Mouse (Mus musculus) C2C12 (cell line): ENCODE results near the gene Atraid. TPM values are rescaled to one million over a fixed set of nuclear protein-coding genes. Genes with fewer than 3 reads are reported as not detected.
A peak's percentile ranks its signal among the peaks of the same experiment; 100 is the strongest.
"Not testable (repeated sequence)": the region's sequence is repeated elsewhere in the genome, so short reads cannot be mapped to it uniquely, and the experiment has no call there.

ENCODE experiments used
- H3K27me3 ChIP-seq: one replicate; pipeline ENCODE4 v1.6.1; 2011; ENCODE audit not compliant: control insufficient read depth, insufficient read depth, insufficient read length
- H3K36me3 ChIP-seq: one replicate; pipeline ENCODE4 v1.6.1; 2011; ENCODE audit not compliant: control insufficient read depth, insufficient read depth
- H3K4me3 ChIP-seq: one replicate; pipeline ENCODE4 v1.5.1; 2011; ENCODE audit warnings: mild to moderate bottlenecking, control low read depth; ENCODE audit not compliant: poor library complexity, insufficient read depth, severe bottlenecking
- H3K79me2 ChIP-seq: one replicate; pipeline ENCODE4 v1.6.1; 2011; ENCODE audit not compliant: control insufficient read depth, insufficient read depth
- H3K79me3 ChIP-seq: one replicate; pipeline ENCODE4 v1.6.1; 2011; ENCODE audit warnings: low read depth, control low read depth
- H3ac ChIP-seq: one replicate; pipeline ENCODE3; 2011; ENCODE audit warnings: low read depth; ENCODE audit not compliant: control insufficient read depth, insufficient read length
- CEBPB ChIP-seq: IDR thresholded peaks from one replicate; pipeline ENCODE4 v1.6.1; 2011; ENCODE audit warnings: low read depth, mild to moderate bottlenecking, control low read depth, moderate library complexity
- CTCF ChIP-seq: IDR thresholded peaks from one replicate; pipeline ENCODE4 v1.5.1; 2011; ENCODE audit not compliant: control insufficient read depth, insufficient read depth, insufficient read length
- FOSL1 ChIP-seq: IDR thresholded peaks from one replicate; pipeline ENCODE4 v1.8.0; 2011; ENCODE audit warnings: mild to moderate bottlenecking, low read length; ENCODE audit not compliant: poor library complexity, insufficient read depth, severe bottlenecking
- MAX ChIP-seq: IDR thresholded peaks from one replicate; pipeline ENCODE4 v1.6.1; 2011; ENCODE audit warnings: mild to moderate bottlenecking, control low read depth
- MYOD1 ChIP-seq: IDR thresholded peaks from one replicate; pipeline ENCODE4 v1.6.1; 2011; ENCODE audit warnings: low read depth; ENCODE audit not compliant: control insufficient read depth, insufficient read length
- MYOG ChIP-seq: IDR thresholded peaks from one replicate; pipeline ENCODE4 v1.6.1; 2011; ENCODE audit not compliant: control insufficient read depth, insufficient read length; ENCODE audit errors: extremely low read depth
- USF1 ChIP-seq: IDR thresholded peaks from one replicate; pipeline ENCODE4 v1.6.1; 2011; ENCODE audit warnings: low read depth, mild to moderate bottlenecking, control low read depth, moderate library complexity
- polyA plus RNA-seq: library from polyadenylated mRNA; unstranded; fragments of >200 nt; fragmentation: generic; extraction: Trizol; gene quantifications from one replicate; pipeline ENCODE4 v1.2.1, GENCODE M21; 2012; ENCODE audit warnings: missing spikeins

Atraid gene
- polyA plus RNA-seq, 1 experiment = 70.7 TPM

DNA sequence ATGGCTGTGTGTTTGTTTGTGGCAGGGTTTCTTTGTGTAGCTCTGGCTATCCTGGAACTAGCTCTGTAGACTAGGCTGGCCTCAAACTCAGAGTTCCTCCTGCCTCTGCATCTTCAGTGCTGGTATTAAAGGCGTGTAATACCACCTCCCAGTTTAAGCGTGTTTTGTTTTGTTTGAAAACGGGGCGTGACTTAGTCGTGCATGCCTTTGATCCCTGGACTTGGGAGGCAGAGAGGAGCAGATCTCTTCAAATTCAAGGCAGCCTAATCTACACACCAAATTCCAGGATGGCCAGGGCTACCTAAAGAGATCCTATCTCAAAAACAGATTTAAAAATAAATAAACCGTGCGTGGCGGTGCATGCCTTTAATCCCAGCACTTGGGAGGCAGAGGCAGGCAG lies 16.6 kb upstream of the Atraid start:
- Histone ChIP-seq H3K79me3 (no peaks in the 10 kb centered on the region), H3K4me3 (no peak overlapping the region), H3K36me3 (peaks cover 5% of the 10 kb centered on the region), H3ac (no peak overlapping the region), H3K27me3 (no peaks in the 10 kb centered on the region), H3K79me2 (no peaks in the 10 kb centered on the region)
- TF ChIP-seq MAX (no peak), CTCF (no peak), MYOD1 (no peak), MYOG (no peak), USF1 (no peak), CEBPB (no peak), FOSL1 (no peak)

- H3K79me3 ChIP-seq = no peaks in the 10 kb centered on the region
- TF ChIP-seq USF1 (no peak), CEBPB (no peak), MYOG (no peak), MAX (no peak), FOSL1 (no peak), CTCF (no peak), MYOD1 (no peak)
These were observed 13.4 kb upstream of the Atraid start for GRCm38 (mm10) chr5:31034669-31035068.

DNA sequence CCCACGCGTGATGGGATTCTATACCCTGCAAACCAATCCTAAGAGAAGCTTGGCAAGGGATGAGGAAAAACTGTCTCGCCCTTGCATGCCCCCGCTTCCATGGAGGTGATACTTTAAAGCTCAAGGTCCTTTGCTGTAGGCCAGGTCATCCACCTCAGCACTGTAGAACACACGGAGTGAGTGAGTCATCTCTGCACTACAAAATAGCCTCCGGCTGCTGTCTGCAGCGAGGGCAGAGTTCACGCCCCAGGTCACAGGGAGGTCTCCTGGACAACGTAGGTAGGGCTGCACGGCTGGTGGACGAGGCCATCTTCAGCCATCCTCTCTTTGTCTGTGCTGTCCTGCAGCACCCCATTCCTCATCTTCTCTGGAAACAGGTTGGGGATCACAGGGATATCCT lies 11.6 kb upstream of the Atraid start:
- peaks cover 13% of the 10 kb centered on the region for H3K36me3 ChIP-seq
- H3K27me3 ChIP-seq, H3K4me3 ChIP-seq, H3K79me2 ChIP-seq, H3ac ChIP-seq, H3K79me3 ChIP-seq: not testable (repeated sequence)

More at GRCm38 (mm10) chr5:31034669-31035068, 13.4 kb upstream of the Atraid start:
- Histone ChIP-seq H3K36me3 (peaks cover 8% of the 10 kb centered on the region), H3K4me3 (no peak overlapping the region), H3K27me3 (no peaks in the 10 kb centered on the region), H3ac (no peak overlapping the region), H3K79me2 (no peaks in the 10 kb centered on the region)

DNA sequence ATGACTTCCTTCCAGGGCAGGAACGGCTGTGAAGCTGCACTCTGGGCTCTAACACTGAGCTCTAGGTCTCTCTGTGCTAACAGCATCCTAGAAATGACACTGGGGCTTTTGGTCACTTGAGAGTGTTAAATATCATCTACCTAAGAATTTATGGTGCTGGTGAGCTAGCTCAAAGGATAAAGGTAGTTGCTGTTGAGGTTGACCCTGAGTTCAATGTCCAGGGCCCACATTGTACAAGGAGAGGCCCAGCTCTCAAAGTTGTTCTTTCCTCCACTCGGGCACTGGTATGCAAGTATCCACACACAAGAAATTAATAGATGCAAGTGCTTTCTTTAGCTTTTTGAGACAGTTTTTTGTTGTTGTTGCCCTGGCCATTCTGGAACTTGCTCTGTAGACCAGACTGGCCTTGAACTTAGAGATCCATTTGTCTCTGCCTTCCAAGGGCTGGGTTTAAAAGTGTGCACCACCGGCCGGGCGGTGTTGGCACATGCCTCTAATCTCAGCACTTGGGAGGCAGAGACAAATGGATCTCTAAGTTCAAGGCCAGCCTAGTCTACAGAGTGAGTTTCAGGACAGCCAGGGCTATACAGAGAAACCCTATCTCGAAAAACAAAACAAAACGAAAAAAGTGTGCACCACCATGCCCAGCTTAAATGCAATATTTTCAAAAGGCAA lies 9.8 kb upstream of the Atraid start:
- Histone ChIP-seq H3K4me3 (no peak overlapping the region), H3K27me3 (no peaks in the 10 kb centered on the region), H3K79me2 (no peaks in the 10 kb centered on the region), H3ac (no peak overlapping the region), H3K79me3 (no peaks in the 10 kb centered on the region), H3K36me3 (peaks cover 13% of the 10 kb centered on the region)
- TF ChIP-seq MYOD1 (no peak), FOSL1 (no peak), USF1 (no peak), MYOG (no peak), MAX (no peak), CTCF (no peak), CEBPB (no peak)

DNA sequence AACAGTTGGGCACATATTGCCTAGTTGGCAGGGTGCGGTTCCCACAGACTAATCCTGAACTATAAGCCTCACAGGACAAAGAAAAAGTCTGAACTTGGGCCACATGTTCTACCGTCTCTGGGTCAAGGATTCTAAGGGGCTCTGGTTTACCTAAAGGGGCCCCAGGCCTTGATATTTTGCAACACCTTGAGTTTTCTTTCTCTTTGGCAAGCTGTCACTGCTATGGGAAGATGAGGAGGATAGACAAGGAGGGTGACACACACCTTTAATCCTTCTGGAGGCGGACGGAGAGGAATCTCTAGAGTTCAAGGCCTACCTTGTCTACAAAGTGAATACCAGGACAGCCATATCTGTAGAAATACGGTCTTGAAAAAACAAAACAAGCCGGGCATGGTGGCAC lies 1.7 kb upstream of the Atraid start:
- Histone ChIP-seq H3K27me3 (no peaks in the 10 kb centered on the region), H3K79me3 (peaks cover 1% of the 10 kb centered on the region), H3K79me2 (no peaks in the 10 kb centered on the region), H3K36me3 (peaks cover 4% of the 10 kb centered on the region), H3K4me3 (no peak overlapping the region), H3ac (no peak overlapping the region)
- TF ChIP-seq CEBPB (no peak), CTCF (no peak), MYOD1 (no peak), MYOG (no peak), USF1 (no peak), FOSL1 (no peak), MAX (no peak)

- Histone ChIP-seq H3ac (no peak overlapping the region), H3K79me3 (peaks cover 1% of the 10 kb centered on the region), H3K4me3 (peak overlapping the region; percentile 34), H3K27me3 (no peaks in the 10 kb centered on the region), H3K79me2 (no peaks in the 10 kb centered on the region), H3K36me3 (peaks cover 4% of the 10 kb centered on the region)
- TF ChIP-seq MYOG (no peak), FOSL1 (no peak), CEBPB (no peak), MYOD1 (no peak), CTCF (no peak), MAX (no peak), USF1 (no peak)
These were observed 1.0 kb upstream of the Atraid start for GRCm38 (mm10) chr5:31047074-31047473.
